Mouse (Mus musculus): Measurements from ENCODE around the gene Adgrl4. TPM values are rescaled to one million over a fixed set of nuclear protein-coding genes. Genes with fewer than 3 reads are reported as not detected.

Adgrl4 gene
- polyA plus RNA-seq, 1 experiment from 2014 or later: 9.9 TPM

GRCm38 (mm10) chr3:151438364-151438763 lies 677 bp downstream of the Adgrl4 start:
- H3K27ac ChIP-seq: no peak overlapping the region
- H3K27me3 ChIP-seq (replicated peaks): no peaks in the 10 kb centered on the region
- H3K4me3 ChIP-seq: no peak overlapping the region
- no peak overlapping the region for H3K4me2 ChIP-seq (replicated peaks)
- no peak overlapping the region for H3K9ac ChIP-seq
- no peaks in the 10 kb centered on the region for H3K36me3 ChIP-seq
- WGBS: 85% methylated on average over 5 of the region's 5 CpGs
- peaks cover 7% of the 10 kb centered on the region for H3K4me1 ChIP-seq
- ATAC-seq (ENCODE audit: low FRiP score, low read depth): no peak
- H3K9me3 ChIP-seq: no peaks in the 10 kb centered on the region

DNA sequence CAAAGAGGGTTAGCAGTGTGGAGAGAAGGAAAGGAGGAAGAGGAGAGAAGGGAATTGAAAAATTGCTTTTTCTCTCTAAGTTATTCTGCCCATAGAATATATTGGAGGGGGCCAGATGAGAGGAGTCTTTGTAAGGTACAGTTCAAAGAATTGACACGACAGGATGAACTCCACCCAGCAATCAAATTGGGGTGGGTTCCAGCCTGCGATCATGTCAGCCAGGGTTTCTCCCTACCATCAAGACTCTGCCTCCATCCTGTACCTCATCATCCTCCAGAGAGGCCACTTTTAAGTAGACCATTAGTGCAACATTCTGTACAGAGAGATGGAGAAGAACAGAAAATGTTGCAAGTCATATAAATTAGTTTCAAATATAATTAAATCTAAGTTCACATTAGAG lies 2.3 kb downstream of the Adgrl4 start:
- H3K4me3 ChIP-seq: no peak overlapping the region
- H3K4me1 ChIP-seq: peaks cover 7% of the 10 kb centered on the region
- H3K27ac ChIP-seq: no peak overlapping the region
- H3K9ac ChIP-seq: no peak overlapping the region
- H3K4me2 ChIP-seq (replicated peaks): no peak overlapping the region
- H3K36me3 ChIP-seq: no peaks in the 10 kb centered on the region
- WGBS: 69% methylated on average over 2 of the region's 2 CpGs
- no peak for ATAC-seq (ENCODE audit: low FRiP score, low read depth)
- no peaks in the 10 kb centered on the region for H3K27me3 ChIP-seq (replicated peaks)
- H3K9me3 ChIP-seq: no peaks in the 10 kb centered on the region

GRCm38 (mm10) chr3:151442026-151442425 lies 4.3 kb downstream of the Adgrl4 start:
- H3K4me2 ChIP-seq (replicated peaks): no peak overlapping the region
- 94% methylated on average over 2 of the region's 2 CpGs for WGBS

DNA sequence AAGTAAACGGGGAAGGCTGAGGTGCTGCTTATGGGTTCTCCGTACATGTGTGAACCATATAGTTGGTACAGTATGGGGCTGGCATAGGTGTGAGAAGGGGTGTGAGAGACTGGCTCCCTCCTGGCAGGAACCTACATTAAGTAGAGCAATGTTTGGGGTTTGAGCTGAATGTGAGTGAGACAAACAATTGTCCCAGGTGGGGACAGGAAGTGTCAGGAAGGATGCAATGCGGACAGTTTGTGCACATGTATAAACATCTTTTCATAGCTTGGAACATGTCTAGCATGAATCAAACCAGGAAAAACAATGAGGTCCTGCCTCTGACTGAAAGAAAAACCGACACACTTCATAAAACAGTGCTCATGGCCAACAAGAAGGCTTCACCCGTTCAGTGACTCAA lies 5.8 kb downstream of the Adgrl4 start:
- ATAC-seq (ENCODE audit: low FRiP score, low read depth): no peak
- Histone ChIP-seq H3K27ac (no peak overlapping the region), H3K9ac (no peak overlapping the region), H3K4me3 (no peak overlapping the region), H3K4me2 (replicated peaks) (no peak overlapping the region), H3K4me1 (no peaks in the 10 kb centered on the region), H3K27me3 (replicated peaks) (no peaks in the 10 kb centered on the region), H3K36me3 (no peaks in the 10 kb centered on the region), H3K9me3 (no peaks in the 10 kb centered on the region)
- WGBS: 83% methylated on average over 5 of the region's 5 CpGs

More at GRCm38 (mm10) chr3:151442026-151442425, 4.3 kb downstream of the Adgrl4 start:
- H3K4me1 ChIP-seq: peaks cover 7% of the 10 kb centered on the region
- no peak overlapping the region for H3K9ac ChIP-seq
- H3K27ac ChIP-seq: no peak overlapping the region
- no peaks in the 10 kb centered on the region for H3K36me3 ChIP-seq
- ATAC-seq (ENCODE audit: low FRiP score, low read depth): no peak
- H3K4me3 ChIP-seq: no peak overlapping the region
- no peaks in the 10 kb centered on the region for H3K27me3 ChIP-seq (replicated peaks)
- H3K9me3 ChIP-seq: no peaks in the 10 kb centered on the region

- Histone ChIP-seq H3K27me3 (replicated peaks) (no peaks in the 10 kb centered on the region), H3K4me1 (no peaks in the 10 kb centered on the region), H3K4me2 (replicated peaks) (no peak overlapping the region), H3K4me3 (no peak overlapping the region), H3K9ac (no peak overlapping the region), H3K36me3 (no peaks in the 10 kb centered on the region), H3K27ac (no peak overlapping the region), H3K9me3 (no peaks in the 10 kb centered on the region)
- 93% methylated on average over 4 of the region's 4 CpGs for WGBS
- ATAC-seq (ENCODE audit: low FRiP score, low read depth): no peak
Observed at GRCm38 (mm10) chr3:151444284-151444683, 6.6 kb downstream of the Adgrl4 start.

DNA sequence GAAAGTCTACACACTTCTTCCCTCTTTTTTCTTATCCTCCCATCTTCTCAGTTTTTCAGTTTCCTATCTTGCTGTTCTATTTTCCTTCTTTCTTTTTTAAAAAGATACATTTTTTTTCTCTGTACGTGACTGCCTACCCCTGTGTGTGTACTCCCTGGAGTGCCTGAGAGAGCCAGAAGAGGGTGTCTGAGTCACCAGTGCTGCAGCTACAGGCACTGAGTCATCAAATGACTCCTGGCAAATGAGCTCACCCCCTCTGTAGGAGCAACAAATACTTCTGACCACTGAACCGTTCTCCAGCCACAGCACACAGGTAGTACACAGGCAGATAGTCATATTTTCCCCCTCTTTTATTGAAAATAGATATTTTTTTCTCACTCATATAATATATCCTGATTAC lies 8.2 kb downstream of the Adgrl4 start:
- Histone ChIP-seq H3K4me3 (no peak overlapping the region), H3K27ac (no peak overlapping the region), H3K27me3 (replicated peaks) (no peaks in the 10 kb centered on the region), H3K9ac (no peak overlapping the region), H3K9me3 (no peaks in the 10 kb centered on the region), H3K4me2 (replicated peaks) (no peak overlapping the region), H3K4me1 (no peaks in the 10 kb centered on the region), H3K36me3 (no peaks in the 10 kb centered on the region)
- 71% methylated on average over 2 of the region's 2 CpGs for WGBS
- ATAC-seq (ENCODE audit: low FRiP score, low read depth): no peak

- no peaks in the 10 kb centered on the region for H3K9me3 ChIP-seq
- ATAC-seq (ENCODE audit: low FRiP score, low read depth): no peak
- no peak overlapping the region for H3K27ac ChIP-seq
- H3K4me3 ChIP-seq: no peak overlapping the region
- no peak overlapping the region for H3K9ac ChIP-seq
- H3K4me1 ChIP-seq: no peaks in the 10 kb centered on the region
- H3K4me2 ChIP-seq (replicated peaks): no peak overlapping the region
- no peaks in the 10 kb centered on the region for H3K27me3 ChIP-seq (replicated peaks)
- H3K36me3 ChIP-seq: no peaks in the 10 kb centered on the region
- WGBS: 73% methylated on average over 6 of the region's 6 CpGs
Observed at GRCm38 (mm10) chr3:151454985-151455701, 17.5 kb downstream of the Adgrl4 start.

GRCm38 (mm10) chr3:151459430-151460190 lies 21.9 kb downstream of the Adgrl4 start:
- Histone ChIP-seq H3K27me3 (replicated peaks) (no peaks in the 10 kb centered on the region), H3K9me3 (no peaks in the 10 kb centered on the region), H3K4me2 (replicated peaks) (no peak overlapping the region), H3K4me3 (no peak overlapping the region), H3K9ac (no peak overlapping the region), H3K27ac (no peak overlapping the region), H3K4me1 (no peaks in the 10 kb centered on the region), H3K36me3 (no peaks in the 10 kb centered on the region)
- ATAC-seq (ENCODE audit: low FRiP score, low read depth): no peak
- 82% methylated on average over 3 of the region's 3 CpGs for WGBS

DNA sequence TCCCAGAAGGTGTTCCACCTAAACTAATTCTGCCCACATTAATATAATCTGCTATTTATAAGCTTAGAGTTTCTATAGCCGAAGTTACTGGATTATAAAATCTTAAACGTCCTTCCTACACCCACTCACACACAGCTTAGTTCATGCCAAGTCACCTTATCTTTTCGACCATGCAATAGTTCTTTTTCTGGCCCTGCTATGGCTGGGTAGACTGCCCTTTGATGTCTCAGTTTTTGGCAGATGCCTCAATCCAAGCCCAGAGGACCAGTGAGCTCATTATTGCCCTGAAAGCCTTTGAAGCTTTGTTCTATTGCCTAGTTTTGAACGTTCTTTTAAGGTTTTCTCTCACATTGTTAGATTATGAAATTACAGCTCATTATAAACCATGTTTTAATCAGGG lies 27.5 kb downstream of the Adgrl4 start:
- Histone ChIP-seq H3K36me3 (no peaks in the 10 kb centered on the region), H3K27ac (no peak overlapping the region), H3K9me3 (no peaks in the 10 kb centered on the region), H3K4me1 (no peaks in the 10 kb centered on the region), H3K4me3 (no peak overlapping the region), H3K27me3 (replicated peaks) (no peaks in the 10 kb centered on the region), H3K9ac (no peak overlapping the region), H3K4me2 (replicated peaks) (no peak overlapping the region)
- 63% methylated on average over 4 of the region's 4 CpGs for WGBS
- no peak for ATAC-seq (ENCODE audit: low FRiP score, low read depth)

DNA sequence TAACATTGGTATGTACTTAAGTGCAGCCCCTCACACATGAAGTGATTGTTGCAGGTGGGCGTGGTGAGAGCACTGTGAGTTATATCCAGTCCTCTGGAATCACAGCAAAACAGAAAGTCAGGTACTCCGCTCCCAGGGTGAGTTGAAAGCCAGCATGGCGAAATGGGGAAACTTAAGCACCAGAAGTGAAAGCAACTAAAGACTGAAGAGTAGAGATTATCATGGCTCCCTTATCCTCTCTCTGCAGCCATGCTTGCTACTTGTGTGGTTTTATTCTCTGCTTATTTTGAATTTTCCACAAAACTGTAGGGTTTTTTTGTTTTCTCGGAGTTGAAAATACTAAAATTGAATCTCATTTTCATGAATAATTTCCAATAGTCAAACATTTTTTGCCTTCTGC lies 51.2 kb downstream of the Adgrl4 start:
- Histone ChIP-seq H3K27ac (no peak overlapping the region), H3K36me3 (no peaks in the 10 kb centered on the region), H3K9me3 (no peaks in the 10 kb centered on the region), H3K4me2 (replicated peaks) (no peak overlapping the region), H3K4me3 (no peak overlapping the region), H3K27me3 (replicated peaks) (no peaks in the 10 kb centered on the region), H3K9ac (no peak overlapping the region), H3K4me1 (no peaks in the 10 kb centered on the region)
- WGBS: 91% methylated on average over 4 of the region's 4 CpGs
- ATAC-seq (ENCODE audit: low FRiP score, low read depth): no peak

GRCm38 (mm10) chr3:151505606-151506005 lies 67.9 kb downstream of the Adgrl4 start:
- Histone ChIP-seq H3K9ac (no peak overlapping the region), H3K4me3 (no peak overlapping the region), H3K9me3 (no peaks in the 10 kb centered on the region), H3K27ac (no peak overlapping the region), H3K4me2 (replicated peaks) (no peak overlapping the region), H3K36me3 (no peaks in the 10 kb centered on the region), H3K27me3 (replicated peaks) (no peaks in the 10 kb centered on the region), H3K4me1 (no peaks in the 10 kb centered on the region)
- WGBS: 96% methylated on average over 3 of the region's 3 CpGs
- ATAC-seq (ENCODE audit: low FRiP score, low read depth): no peak

DNA sequence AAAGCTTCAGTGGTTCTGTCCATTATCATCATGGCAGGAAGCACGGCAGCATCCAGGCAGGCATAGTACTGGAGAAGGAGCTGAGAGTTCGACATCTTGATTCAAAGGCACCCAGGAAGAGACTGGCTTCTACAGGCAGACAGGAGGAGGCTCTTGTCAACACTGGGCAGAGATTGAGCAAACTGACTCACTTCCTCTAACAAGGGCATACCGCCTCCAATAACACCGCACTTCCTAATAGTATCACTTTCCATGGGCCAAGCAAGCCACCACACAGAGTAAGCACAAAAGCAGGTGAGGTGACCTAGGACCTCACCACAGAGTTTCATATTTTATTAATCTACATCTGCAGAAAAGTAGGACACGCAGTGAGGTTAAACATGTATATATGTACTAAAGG lies 73.5 kb downstream of the Adgrl4 start:
- ATAC-seq (ENCODE audit: low FRiP score, low read depth): no peak
- no peak overlapping the region for H3K4me3 ChIP-seq
- no peak overlapping the region for H3K27ac ChIP-seq
- no peaks in the 10 kb centered on the region for H3K9me3 ChIP-seq
- H3K4me2 ChIP-seq (replicated peaks): no peak overlapping the region
- H3K27me3 ChIP-seq (replicated peaks): no peaks in the 10 kb centered on the region
- 91% methylated on average over 5 of the region's 5 CpGs for WGBS
- H3K36me3 ChIP-seq: no peaks in the 10 kb centered on the region
- H3K9ac ChIP-seq: no peak overlapping the region
- no peaks in the 10 kb centered on the region for H3K4me1 ChIP-seq

GRCm38 (mm10) chr3:151547182-151547581 lies 109.5 kb downstream of the Adgrl4 start:
- Histone ChIP-seq H3K9ac (no peak overlapping the region), H3K27me3 (replicated peaks) (no peaks in the 10 kb centered on the region), H3K9me3 (no peaks in the 10 kb centered on the region), H3K4me3 (no peak overlapping the region), H3K4me2 (replicated peaks) (no peak overlapping the region), H3K36me3 (no peaks in the 10 kb centered on the region), H3K27ac (no peak overlapping the region), H3K4me1 (no peaks in the 10 kb centered on the region)
- no peak for ATAC-seq (ENCODE audit: low FRiP score, low read depth)
- 90% methylated on average over 3 of the region's 3 CpGs for WGBS

Measured in neural tube, embryonic 12.5 days (tissue).